Mouse (Mus musculus) myocyte (in vitro differentiated cells): Measurements from ENCODE around the gene Ank3.

ENCODE experiments used
- CEBPB ChIP-seq: IDR thresholded peaks from 2 replicates; pipeline ENCODE4 v1.6.1; 2011; ENCODE audit warnings: mild to moderate bottlenecking, moderate library complexity; ENCODE audit not compliant: poor library complexity, insufficient read depth, severe bottlenecking
- E2F4 ChIP-seq: IDR thresholded peaks from one replicate; pipeline ENCODE4 v1.6.1; 2011; ENCODE audit warnings: mild to moderate bottlenecking, control low read depth, moderate library complexity; ENCODE audit not compliant: insufficient read depth
- MYOG ChIP-seq, 3 experiments: IDR thresholded peaks; one replicate each; pipeline ENCODE4 v1.6.1; 2011; ENCODE audit warnings: control low read depth in 2 of 3, low read depth in 2 of 3, mild to moderate bottlenecking in 2 of 3; ENCODE audit not compliant: insufficient read length in 2 of 3, control insufficient read depth in 1 of 3, insufficient read depth in 1 of 3
- POLR2A ChIP-seq: IDR thresholded peaks from one replicate; pipeline ENCODE4 v1.6.1; 2011; ENCODE audit warnings: low read depth, mild to moderate bottlenecking, control low read depth, moderate library complexity; ENCODE audit not compliant: insufficient read length
- POLR2AphosphoS2 ChIP-seq: IDR thresholded peaks from one replicate; pipeline ENCODE4 v1.6.1; 2011; ENCODE audit warnings: low read depth, control low read depth; ENCODE audit not compliant: insufficient read length
- TCF3 ChIP-seq: IDR thresholded peaks from one replicate; pipeline ENCODE4 v1.6.1; 2011; ENCODE audit warnings: low read depth, control low read depth; ENCODE audit not compliant: insufficient read length

DNA sequence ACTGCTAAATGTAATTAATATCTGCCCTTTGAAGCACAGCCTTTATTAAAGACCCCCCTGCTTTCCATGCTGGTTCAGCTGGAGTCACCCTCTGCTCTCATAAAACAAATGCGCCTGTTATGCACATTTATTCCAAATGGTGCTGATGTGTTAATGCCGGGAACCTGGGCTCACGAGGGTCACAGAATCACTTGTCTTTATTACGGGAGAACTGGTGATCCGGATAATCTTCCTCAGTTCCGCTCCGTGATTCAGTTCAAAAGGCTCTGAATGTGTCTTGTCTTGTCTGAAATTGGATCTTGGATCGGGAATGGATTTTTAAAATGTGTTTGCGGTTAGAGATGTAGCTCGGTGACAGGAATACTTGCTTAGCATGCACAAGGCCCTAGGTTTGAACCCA lies 321.9 kb downstream of the Ank3 start:
- TF ChIP-seq TCF3 (no peak), POLR2A (no peak), MYOG (IDR thresholded peaks at IDR 0.05; ENCODE audit: control insufficient read depth in 1 of 3, insufficient read depth in 1 of 3, insufficient read length in 2 of 3, low read depth in 2 of 3) (no peak), POLR2AphosphoS2 (no peak), E2F4 (no peak), CEBPB (no peak)
